Mouse (Mus musculus): ENCODE data around the gene Nnat.
A peak's percentile ranks its signal among the peaks of the same experiment; 100 is the strongest.

Nnat gene

GRCm38 (mm10) chr2:157605025-157605675, 45.3 kb downstream of the Nnat start:
- DNase-seq, result peak; percentile 75 to 80

GRCm38 (mm10) chr2:157607542-157608236, 47.8 kb downstream of the Nnat start:
- DNase-seq, result no peak

GRCm38 (mm10) chr2:157611735-157612134, 51.9 kb downstream of the Nnat start:
- DNase-seq, result no peak
